Mouse (Mus musculus) left cerebral cortex, adult 6 months (tissue): ENCODE results near the gene Trappc10. TPM values are rescaled to one million over a fixed set of nuclear protein-coding genes. Genes with fewer than 3 reads are reported as not detected.

ENCODE experiments used
- long read RNA-seq, 2 experiments: library from polyadenylated mRNA; unstranded; transcript quantifications; one replicate each; pipeline ENCODE4 v2.0.0; 2019 to 2020
- polyA plus RNA-seq: library from polyadenylated mRNA; unstranded; fragments of <200 nt; fragmentation: Nextera tagmentation; gene quantifications from 2 replicates; pipeline ENCODE4 v1.2.3, GENCODE M21; 2021

Trappc10 gene
- polyA plus RNA-seq = 5.2 and 8.0 TPM in 2 replicates
- long read RNA-seq, experiment 1, partial matches to known transcripts = 14 of 16 reads
- long read RNA-seq, experiment 1, other reads (novel, unspliced or antisense) = 2 of 16 reads
- long read RNA-seq, experiment 2, partial matches to known transcripts = 19 of 22 reads
- long read RNA-seq, experiment 2, other reads (novel, unspliced or antisense) = 3 of 22 reads

DNA sequence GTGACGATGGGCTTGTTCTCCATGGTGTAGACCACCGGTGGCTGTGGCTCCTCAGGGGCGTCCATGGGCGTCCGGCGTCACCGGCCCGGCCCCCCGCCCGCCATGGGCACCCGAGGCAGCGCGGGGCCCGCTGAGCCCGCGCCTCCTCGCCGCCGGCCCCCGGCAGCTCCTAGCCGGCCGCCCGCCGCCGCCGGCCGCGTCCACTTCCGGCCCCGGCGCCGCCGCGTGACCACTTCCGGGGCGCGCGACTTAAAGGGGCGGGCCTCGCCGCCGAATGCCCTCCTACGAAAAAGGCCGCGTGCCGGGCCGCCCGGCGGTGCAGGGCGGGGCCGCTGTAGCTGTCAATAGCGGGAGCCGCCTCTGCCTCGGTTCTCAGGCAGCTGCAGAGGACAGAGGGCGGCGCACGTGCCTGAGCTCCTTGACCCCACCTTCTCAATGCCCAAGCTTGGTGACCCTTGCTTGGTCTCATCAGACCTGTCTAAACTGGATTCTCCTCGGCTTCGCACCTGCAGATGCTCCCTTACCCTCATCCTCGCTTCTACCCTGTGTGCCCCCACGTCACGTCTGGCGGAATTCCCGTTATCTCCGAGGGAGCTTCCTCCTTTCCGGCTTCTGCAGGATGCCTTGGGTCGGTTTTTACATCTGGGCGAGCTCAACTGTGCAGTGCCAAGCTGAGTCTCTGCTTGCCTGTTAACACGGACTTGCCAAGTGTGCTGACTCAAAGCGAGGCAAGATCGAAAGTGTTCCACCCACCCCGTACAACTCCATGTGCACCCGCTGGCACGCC is at the start of gene Trappc10:
Trappc10 (minus strand) TSS at position 204 of the 787 bp plus-strand sequence.

DNA sequence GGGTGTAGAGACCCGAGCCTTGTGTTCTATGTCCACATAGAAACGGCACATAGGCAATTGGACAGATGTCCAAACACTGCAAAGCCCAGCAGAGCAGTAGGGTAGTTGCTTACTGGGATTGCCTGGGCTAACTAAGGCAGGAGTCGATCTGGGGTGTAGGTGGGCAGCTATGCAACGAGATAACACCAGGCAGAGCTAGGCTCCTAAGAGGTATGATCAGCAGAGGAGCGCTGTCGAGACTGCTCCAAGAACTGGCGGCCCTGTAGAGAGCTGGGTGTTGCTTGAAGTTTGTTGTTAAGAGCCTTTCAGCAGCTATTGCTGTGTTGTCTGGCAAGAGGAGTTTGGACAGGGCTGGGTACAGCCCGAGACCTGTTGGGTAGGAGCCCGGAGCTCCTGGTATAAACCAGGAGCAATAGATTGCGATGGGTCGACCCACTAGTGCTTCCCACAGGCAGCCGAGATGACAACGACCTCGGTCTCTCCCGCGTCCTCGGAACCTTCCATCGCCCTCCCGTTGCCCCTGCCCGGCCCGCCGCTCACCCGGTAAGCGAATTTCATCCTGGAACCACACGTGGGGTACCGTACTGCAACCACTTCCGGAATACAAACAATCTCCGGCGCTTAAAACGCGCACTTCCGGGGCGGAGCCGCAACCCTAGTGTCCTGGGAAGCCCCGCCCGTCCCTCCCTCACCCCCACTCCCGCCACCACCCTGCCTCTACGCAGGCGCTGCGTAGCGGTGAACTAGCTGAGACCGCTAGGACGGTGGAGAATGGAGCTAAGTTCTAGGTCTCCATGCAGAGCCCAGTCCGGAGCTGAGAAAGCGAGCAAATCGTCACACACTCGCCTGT is 59.7 kb downstream of the Trappc10 start, which contains the start of gene Pwp2:
Pwp2 (minus strand) TSS at position 619 of the 850 bp plus-strand sequence.

DNA sequence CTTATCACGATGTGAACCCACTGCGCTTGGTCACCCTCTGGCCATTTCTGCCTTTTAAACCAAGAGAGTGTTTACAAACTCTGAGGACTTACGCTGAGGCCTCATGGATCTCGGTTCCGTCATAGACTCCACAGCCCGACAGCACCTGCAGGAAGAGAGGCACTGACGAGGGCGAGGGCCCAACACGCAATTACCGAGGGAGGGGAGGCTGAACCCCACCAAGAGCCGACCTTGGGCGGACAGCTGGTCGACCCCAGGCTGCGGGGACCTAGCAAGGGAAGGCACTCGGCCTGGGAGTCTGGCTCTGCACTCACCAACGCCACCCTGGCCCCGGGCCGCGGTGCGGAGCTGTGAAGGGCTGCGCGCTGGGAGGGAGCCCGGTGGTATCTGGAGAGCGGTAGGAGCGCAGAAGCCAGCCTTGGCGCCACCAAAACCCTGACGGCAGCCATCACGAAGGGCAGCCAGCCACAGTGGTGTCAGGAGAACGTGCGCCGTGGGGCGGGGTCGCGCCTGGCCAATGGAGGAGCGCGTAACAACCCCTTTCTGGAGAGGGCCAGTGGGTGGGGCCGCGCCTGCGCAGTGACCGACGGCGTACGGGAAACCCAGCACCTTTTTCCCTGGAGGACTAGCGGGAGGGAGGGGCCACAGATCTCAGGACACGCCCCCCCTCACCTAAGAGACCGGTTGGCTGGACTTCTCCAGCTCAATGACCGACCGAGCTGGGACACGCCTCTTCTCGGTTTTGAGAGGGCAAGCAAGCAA is 75.0 kb downstream of the Trappc10 start, which contains the start of gene D10Jhu81e:
D10Jhu81e (minus strand) TSS at position 502 of the 762 bp plus-strand sequence.

Other genes with a start within 250 kb of the Trappc10 start
- gene Pfkl, start 234.6 kb downstream of the Trappc10 start, polyA plus RNA-seq = 67.7 and 71.8 TPM in 2 replicates
- gene Dnmt3l, start 202.7 kb downstream of the Trappc10 start, polyA plus RNA-seq = 0.84 TPM in 1 of 2 replicates, not detected in the other
- not detected in 2 replicates for gene Aire, start 201.0 kb downstream of the Trappc10 start, polyA plus RNA-seq
- 1.2 and 2.0 TPM in 2 replicates for gene Icosl, start 175.3 kb downstream of the Trappc10 start, polyA plus RNA-seq
- gene D10Jhu81e, start 74.9 kb downstream of the Trappc10 start, polyA plus RNA-seq = 47.2 and 128 TPM in 2 replicates
- 7.6 and 11.7 TPM in 2 replicates for gene Pwp2, start 59.5 kb downstream of the Trappc10 start, polyA plus RNA-seq
- gene Agpat3, start 107.8 kb upstream of the Trappc10 start, polyA plus RNA-seq = 26.7 and 68.7 TPM in 2 replicates
- gene Rrp1, start 168.4 kb upstream of the Trappc10 start, polyA plus RNA-seq = 300 and 334 TPM in 2 replicates
- gene Cstb, start 181.0 kb upstream of the Trappc10 start, polyA plus RNA-seq = 131 and 134 TPM in 2 replicates
- 40.1 and 44.0 TPM in 2 replicates for gene Pdxk, start 220.3 kb upstream of the Trappc10 start, polyA plus RNA-seq